Mouse (Mus musculus) 3134 (cell line): ENCODE results near the gene Tsfm.
"Not testable (repeated sequence)": the region's sequence is repeated elsewhere in the genome, so short reads cannot be mapped to it uniquely, and the experiment has no call there.

Source experiments
- DNase-seq: peaks from one replicate; pipeline ENCODE4 v3.0.0-alpha.2; 2011; ENCODE audit warnings: low spot score; ENCODE audit not compliant: insufficient read length; ENCODE audit errors: extremely low read depth

Tsfm gene

GRCm38 (mm10) chr10:127030336-127031296 is at the start of gene Tsfm:
Gene Tsfm (minus strand): TSS chr10:127030840.
- peak; percentile 91 for DNase-seq

GRCm38 (mm10) chr10:127079665-127080391 is 49.2 kb upstream of the Tsfm start:
- no peak for DNase-seq

GRCm38 (mm10) chr10:127078677-127079575 is 48.3 kb upstream of the Tsfm start:
- no peak for DNase-seq

- no peak for DNase-seq
Observed at GRCm38 (mm10) chr10:127078001-127078676, 47.5 kb upstream of the Tsfm start.

- DNase-seq, result no peak
Observed at GRCm38 (mm10) chr10:127077515-127077914, 46.9 kb upstream of the Tsfm start.

GRCm38 (mm10) chr10:127076082-127076481 is 45.4 kb upstream of the Tsfm start:
- DNase-seq, result no peak

- no peak for DNase-seq
Observed at GRCm38 (mm10) chr10:127075651-127076050, 45.0 kb upstream of the Tsfm start.

- DNase-seq, result no peak
Observed at GRCm38 (mm10) chr10:127075080-127075479, 44.4 kb upstream of the Tsfm start, which contains the start of gene Agap2. Gene Agap2 (plus strand): TSS chr10:127075284.

GRCm38 (mm10) chr10:127073981-127074380 is 43.3 kb upstream of the Tsfm start:
- no peak for DNase-seq

- DNase-seq, result not testable (repeated sequence)
Observed at GRCm38 (mm10) chr10:127072969-127073368, 42.3 kb upstream of the Tsfm start.

- not testable (repeated sequence) for DNase-seq
Observed at GRCm38 (mm10) chr10:127072270-127072669, 41.6 kb upstream of the Tsfm start.

GRCm38 (mm10) chr10:127071203-127071602 is 40.6 kb upstream of the Tsfm start:
- DNase-seq, result no peak

- DNase-seq, result peak; percentile 82
Observed at GRCm38 (mm10) chr10:127070190-127071121, 39.8 kb upstream of the Tsfm start, which contains the start of gene Tspan31. Gene Tspan31 (minus strand): TSS chr10:127070264.

GRCm38 (mm10) chr10:127069281-127070189 is 38.9 kb upstream of the Tsfm start:
- peak; percentile 54 for DNase-seq

- DNase-seq, result no peak
Observed at GRCm38 (mm10) chr10:127068360-127069038, 37.9 kb upstream of the Tsfm start.

GRCm38 (mm10) chr10:127066519-127067018 is 35.9 kb upstream of the Tsfm start:
- no peak for DNase-seq

- DNase-seq, result no peak
Observed at GRCm38 (mm10) chr10:127065981-127066380, 35.3 kb upstream of the Tsfm start.
